Mouse (Mus musculus) Patski (cell line): Measurements from ENCODE around the gene Arhgef28. TPM values are rescaled to one million over a fixed set of nuclear protein-coding genes. Genes with fewer than 3 reads are reported as not detected.
A peak's percentile ranks its signal among the peaks of the same experiment; 100 is the strongest.

Source experiments
- ATAC-seq: fragments of 100-300 bp; one replicate; pipeline ENCODE4 v1.8.0; 2021
- CTCF ChIA-PET: fragments of 350-600 bp; sonication (Branson Sonifier 250); formaldehyde crosslinking; loops from one replicate; lab custom pipeline; 2022; ENCODE audit warnings: inconsistent platforms; lab: Charles Lee
- POLR2A ChIA-PET: fragments of 350-600 bp; sonication (Branson Sonifier 250); formaldehyde crosslinking; loops from one replicate; lab custom pipeline; 2022; ENCODE audit warnings: antibody characterized with exemption, inconsistent platforms; lab: Charles Lee
- DNase-seq: peaks from one replicate; pipeline ENCODE4 v3.0.0-alpha.2; 2011; ENCODE audit warnings: low read depth, low spot score
- H3K27me3 ChIP-seq: fragments of 371-371 bp; one replicate; pipeline ENCODE4 v1.5.1; 2021
- CTCF ChIP-seq: fragments of 100-300 bp; IDR thresholded peaks from one replicate; pipeline ENCODE4 v1.5.1; 2021
- in situ Hi-C: fragments of 300-500 bp; cut with MboI; formaldehyde crosslinking; loops from 3 replicates; pipeline ENCODE4 v1.11.1; 2018; ENCODE audit warnings: low pct_unique_long_range_greater_than_20kb, mixed read lengths
- polyA plus RNA-seq: library from polyadenylated mRNA; unstranded; gene quantifications from one replicate; pipeline ENCODE4 v1.2.3, GENCODE M21; 2021

Arhgef28 gene
- polyA plus RNA-seq, 1 experiment from 2014 or later: 79.0 TPM

GRCm38 (mm10) chr13:97937919-97938318, 268.3 kb downstream of the Arhgef28 start:
- ChIA-PET CTCF (interaction anchor here (0.8 to 3.7 kb wide), 19 partner anchors 8 to 718 kb away, joined by 3 to 49 read pairs (median 6); partner anchors contain the start of genes Arhgef28 and Enc1), POLR2A (no interaction called here)
- in situ Hi-C loops: loop anchor here (5.0 to 10.0 kb wide), 2 partner anchors 273 to 706 kb away; no protein-coding TSS in a partner anchor
- H3K27me3 ChIP-seq: no peaks in the 10 kb centered on the region
- TF ChIP-seq CTCF: peak; percentile 68
- DNase-seq (no peak), ATAC-seq (no peak)

- DNase-seq (no peak), ATAC-seq (peak; percentile 31)
- in situ Hi-C loops: no loop called here
- CTCF ChIA-PET: interaction anchor here (2.9 kb wide), 1 partner anchor 10 kb away, joined by 19 read pairs; no protein-coding TSS in a partner anchor
- no peak for TF ChIP-seq CTCF
- no peaks in the 10 kb centered on the region for H3K27me3 ChIP-seq
- POLR2A ChIA-PET: interaction anchor here (0.6 to 0.7 kb wide), 2 partner anchors 10 to 23 kb away, joined by 4 to 7 read pairs; no protein-coding TSS in a partner anchor
Observed at GRCm38 (mm10) chr13:97928135-97928497, 278.1 kb downstream of the Arhgef28 start.

GRCm38 (mm10) chr13:97927376-97928134, 278.7 kb downstream of the Arhgef28 start:
- peak; percentile 69 for DNase-seq
- ATAC-seq: peak; percentile 69

GRCm38 (mm10) chr13:97926371-97926770, 279.9 kb downstream of the Arhgef28 start:
- H3K27me3 ChIP-seq: no peaks in the 10 kb centered on the region
- ChIA-PET CTCF (interaction anchor here (1.6 to 2.9 kb wide), 2 partner anchors 12 to 44 kb away, joined by 4 to 19 read pairs; no protein-coding TSS in a partner anchor), POLR2A (no interaction called here)
- no peak for ATAC-seq
- no peak for DNase-seq
- in situ Hi-C loops: no loop called here
- TF ChIP-seq CTCF: no peak

More at GRCm38 (mm10) chr13:97927376-97928134, 278.7 kb downstream of the Arhgef28 start:
- ChIA-PET POLR2A (interaction anchor here (0.6 to 0.7 kb wide), 2 partner anchors 10 to 22 kb away, joined by 4 to 7 read pairs; no protein-coding TSS in a partner anchor), CTCF (interaction anchor here (0.8 to 2.9 kb wide), 3 partner anchors 11 to 687 kb away, joined by 3 to 19 read pairs (median 4); no protein-coding TSS in a partner anchor)
- H3K27me3 ChIP-seq: no peaks in the 10 kb centered on the region
- in situ Hi-C loops: no loop called here
- no peak for TF ChIP-seq CTCF

GRCm38 (mm10) chr13:97923009-97923408, 283.2 kb downstream of the Arhgef28 start:
- TF ChIP-seq CTCF: no peak
- DNase-seq: no peak
- ATAC-seq: no peak
- H3K27me3 ChIP-seq: no peaks in the 10 kb centered on the region
- CTCF ChIA-PET: interaction anchor here (1.0 to 4.0 kb wide), 4 partner anchors 10 to 690 kb away, joined by 3 to 15 read pairs (median 4); partner anchors contain the start of gene Enc1
- POLR2A ChIA-PET: interaction anchor here (0.6 kb wide), 1 partner anchor 375 kb away, joined by 3 read pairs; no protein-coding TSS in a partner anchor
- in situ Hi-C loops: no loop called here

- ATAC-seq: no peak
- CTCF ChIA-PET: interaction anchor here (1.6 kb wide), 1 partner anchor 20 kb away, joined by 5 read pairs; no protein-coding TSS in a partner anchor
- TF ChIP-seq CTCF: no peak
- no peaks in the 10 kb centered on the region for H3K27me3 ChIP-seq
- in situ Hi-C loops: no loop called here
- POLR2A ChIA-PET: no interaction called here
- no peak for DNase-seq
Observed at GRCm38 (mm10) chr13:97919590-97919989, 286.6 kb downstream of the Arhgef28 start.

- CTCF ChIA-PET: interaction anchor here (1.3 to 1.7 kb wide), 2 partner anchors 20 to 37 kb away, joined by 3 to 6 read pairs; no protein-coding TSS in a partner anchor
- ATAC-seq: no peak
- in situ Hi-C loops: no loop called here
Observed at GRCm38 (mm10) chr13:97918117-97918900, 287.9 kb downstream of the Arhgef28 start.

GRCm38 (mm10) chr13:97911013-97911412, 295.2 kb downstream of the Arhgef28 start:
- POLR2A ChIA-PET: no interaction called here
- CTCF ChIA-PET: no interaction called here
- ATAC-seq (peak; percentile 69), DNase-seq (peak; percentile 76)
- H3K27me3 ChIP-seq: no peaks in the 10 kb centered on the region
- in situ Hi-C loops: no loop called here
- TF ChIP-seq CTCF: no peak

More at GRCm38 (mm10) chr13:97918117-97918900, 287.9 kb downstream of the Arhgef28 start:
- POLR2A ChIA-PET: interaction anchor here (0.6 kb wide), 1 partner anchor 10 kb away, joined by 7 read pairs; no protein-coding TSS in a partner anchor
- no peak for TF ChIP-seq CTCF
- no peak for DNase-seq
- H3K27me3 ChIP-seq: no peaks in the 10 kb centered on the region

GRCm38 (mm10) chr13:97902821-97903220, 303.4 kb downstream of the Arhgef28 start:
- in situ Hi-C loops: no loop called here
- no peaks in the 10 kb centered on the region for H3K27me3 ChIP-seq
- CTCF ChIA-PET: no interaction called here
- DNase-seq: no peak
- POLR2A ChIA-PET: interaction anchor here (0.5 kb wide), 1 partner anchor 95 kb away, joined by 6 read pairs; no protein-coding TSS in a partner anchor
- TF ChIP-seq CTCF: no peak
- ATAC-seq: no peak

- TF ChIP-seq CTCF: no peak
- ChIA-PET CTCF (no interaction called here), POLR2A (no interaction called here)
- in situ Hi-C loops: no loop called here
- no peaks in the 10 kb centered on the region for H3K27me3 ChIP-seq
- ATAC-seq (no peak), DNase-seq (no peak)
Observed at GRCm38 (mm10) chr13:97900380-97900758, 305.9 kb downstream of the Arhgef28 start.
